Mouse (Mus musculus): ENCODE results near the gene Plekhh2. TPM values are rescaled to one million over a fixed set of nuclear protein-coding genes. Genes with fewer than 3 reads are reported as not detected.

The Plekhh2 gene
- polyA plus RNA-seq, 1 experiment from 2014 or later, result 1.7 TPM

- Histone ChIP-seq H3K36me3 (ENCODE audit: control insufficient read depth, insufficient read depth) (no peaks in the 10 kb centered on the region), H3K27me3 (replicated peaks; ENCODE audit: control insufficient read depth, insufficient read depth, low read length) (no peaks in the 10 kb centered on the region), H3K9ac (replicated peaks; ENCODE audit: low read depth, low read length) (no peak overlapping the region), H3K27ac (ENCODE audit: low read length) (no peak overlapping the region), H3K4me3 (replicated peaks; ENCODE audit: low read length) (no peak overlapping the region), H3K9me3 (ENCODE audit: control insufficient read depth, low read length) (no peaks in the 10 kb centered on the region), H3K4me2 (ENCODE audit: low read length) (no peak overlapping the region), H3K4me1 (replicated peaks; ENCODE audit: control insufficient read depth, insufficient read depth, low read length) (no peaks in the 10 kb centered on the region)
- no peak for ATAC-seq
- WGBS, result 69% methylated on average over 10 of the region's 10 CpGs
Measured at GRCm38 (mm10) chr17:84665053-84665452, 153.4 kb downstream of the Plekhh2 start.

GRCm38 (mm10) chr17:84665691-84666090 is 154.0 kb downstream of the Plekhh2 start:
- ATAC-seq, result no peak
- H3K36me3 ChIP-seq (ENCODE audit: control insufficient read depth, insufficient read depth), result no peaks in the 10 kb centered on the region
- no peak overlapping the region for H3K4me3 ChIP-seq (replicated peaks; ENCODE audit: low read length)
- no peak overlapping the region for H3K27ac ChIP-seq (ENCODE audit: low read length)
- 59% methylated on average over 9 of the region's 9 CpGs for WGBS
- H3K9ac ChIP-seq (replicated peaks; ENCODE audit: low read depth, low read length), result no peak overlapping the region
- H3K27me3 ChIP-seq (replicated peaks; ENCODE audit: control insufficient read depth, insufficient read depth, low read length), result no peaks in the 10 kb centered on the region
- H3K4me2 ChIP-seq (ENCODE audit: low read length), result no peak overlapping the region
- no peaks in the 10 kb centered on the region for H3K4me1 ChIP-seq (replicated peaks; ENCODE audit: control insufficient read depth, insufficient read depth, low read length)
- no peaks in the 10 kb centered on the region for H3K9me3 ChIP-seq (ENCODE audit: control insufficient read depth, low read length)

- Histone ChIP-seq H3K4me2 (ENCODE audit: low read length) (no peak overlapping the region), H3K9me3 (ENCODE audit: control insufficient read depth, low read length) (no peaks in the 10 kb centered on the region), H3K36me3 (ENCODE audit: control insufficient read depth, insufficient read depth) (no peaks in the 10 kb centered on the region), H3K4me3 (replicated peaks; ENCODE audit: low read length) (no peak overlapping the region), H3K27me3 (replicated peaks; ENCODE audit: control insufficient read depth, insufficient read depth, low read length) (no peaks in the 10 kb centered on the region), H3K9ac (replicated peaks; ENCODE audit: low read depth, low read length) (no peak overlapping the region), H3K27ac (ENCODE audit: low read length) (no peak overlapping the region), H3K4me1 (replicated peaks; ENCODE audit: control insufficient read depth, insufficient read depth, low read length) (no peaks in the 10 kb centered on the region)
- ATAC-seq, result no peak
- WGBS, result 94% methylated on average over 3 of the region's 3 CpGs
Measured at GRCm38 (mm10) chr17:84667848-84668247, 156.2 kb downstream of the Plekhh2 start.

Other genes starting within 250 kb of the Plekhh2 start
- 5.9 and 6.6 TPM in 2 replicates for gene Thada, start 45.7 kb upstream of the Plekhh2 start, polyA plus RNA-seq (2015; fragmentation: Nextera tagmentation; extraction: Ambion mirVana)
- gene Dync2li1, start 114.6 kb downstream of the Plekhh2 start, polyA plus RNA-seq (2015; fragmentation: Nextera tagmentation; extraction: Ambion mirVana), result 33.0 and 34.4 TPM in 2 replicates
- gene Abcg8, start 164.4 kb downstream of the Plekhh2 start, polyA plus RNA-seq (2015; fragmentation: Nextera tagmentation; extraction: Ambion mirVana), result not detected in 2 replicates
- 0.87 and 1.0 TPM in 2 replicates for gene Abcg5, start 171.1 kb downstream of the Plekhh2 start, polyA plus RNA-seq (2015; fragmentation: Nextera tagmentation; extraction: Ambion mirVana)

All from forebrain, embryonic 16.5 days (tissue).